Mouse (Mus musculus): ENCODE results near the gene Mrm3.

Gene Mrm3

GRCm38 (mm10) chr11:76287301-76287700 lies 43.8 kb downstream of the Mrm3 start:
- DNase-seq (ENCODE audit: low read depth, low spot score): no peak

GRCm38 (mm10) chr11:76288645-76289044 lies 45.1 kb downstream of the Mrm3 start:
- no peak for DNase-seq (ENCODE audit: low read depth, low spot score)

- DNase-seq (ENCODE audit: low read depth, low spot score): no peak
Observed at GRCm38 (mm10) chr11:76290367-76290766, 46.9 kb downstream of the Mrm3 start.

- no peak for DNase-seq (ENCODE audit: low read depth, low spot score)
Observed at GRCm38 (mm10) chr11:76291960-76292359, 48.4 kb downstream of the Mrm3 start.

GRCm38 (mm10) chr11:76292398-76292797 lies 48.9 kb downstream of the Mrm3 start:
- no peak for DNase-seq (ENCODE audit: low read depth, low spot score)

GRCm38 (mm10) chr11:76292831-76293230 lies 49.3 kb downstream of the Mrm3 start:
- DNase-seq (ENCODE audit: low read depth, low spot score): no peak

- no peak for DNase-seq (ENCODE audit: low read depth, low spot score)
Observed at GRCm38 (mm10) chr11:76294078-76294477, 50.6 kb downstream of the Mrm3 start.

- no peak for DNase-seq (ENCODE audit: low read depth, low spot score)
Observed at GRCm38 (mm10) chr11:76294836-76295235, 51.3 kb downstream of the Mrm3 start.

GRCm38 (mm10) chr11:76297252-76297651 lies 53.7 kb downstream of the Mrm3 start:
- DNase-seq (ENCODE audit: low read depth, low spot score): no peak

GRCm38 (mm10) chr11:76298457-76299000 lies 55.0 kb downstream of the Mrm3 start:
- no peak for DNase-seq (ENCODE audit: low read depth, low spot score)
